Mouse (Mus musculus): Measurements from ENCODE around the gene Dmgdh. TPM values are rescaled to one million over a fixed set of nuclear protein-coding genes. Genes with fewer than 3 reads are reported as not detected.

Gene Dmgdh
- polyA plus RNA-seq, 1 experiment = not detected

GRCm38 (mm10) chr13:93657941-93658340 is 16.3 kb upstream of the Dmgdh start:
- no peak overlapping the region for H3K4me3 ChIP-seq (ENCODE audit: insufficient read depth, low read length)

GRCm38 (mm10) chr13:93667586-93667985 is 6.6 kb upstream of the Dmgdh start:
- H3K27ac ChIP-seq (ENCODE audit: insufficient read depth, low read depth, low read length) = no peak overlapping the region
- H3K4me3 ChIP-seq (ENCODE audit: insufficient read depth, low read length) = no peak overlapping the region
- no peak for TF ChIP-seq CTCF (IDR thresholded peaks at IDR 0.05; ENCODE audit: low read depth, low read length)
- TF ChIP-seq POLR2A (IDR thresholded peaks at IDR 0.05; ENCODE audit: borderline replicate concordance, low read depth, low read length) = no peak
- no peaks in the 10 kb centered on the region for H3K4me1 ChIP-seq (ENCODE audit: control insufficient read depth, insufficient read depth, low read length)

More at GRCm38 (mm10) chr13:93657941-93658340, 16.3 kb upstream of the Dmgdh start:
- no peak for TF ChIP-seq CTCF (IDR thresholded peaks at IDR 0.05; ENCODE audit: low read depth, low read length)
- TF ChIP-seq POLR2A (IDR thresholded peaks at IDR 0.05; ENCODE audit: borderline replicate concordance, low read depth, low read length) = no peak
- H3K27ac ChIP-seq (ENCODE audit: insufficient read depth, low read depth, low read length) = no peak overlapping the region
- no peaks in the 10 kb centered on the region for H3K4me1 ChIP-seq (ENCODE audit: control insufficient read depth, insufficient read depth, low read length)

GRCm38 (mm10) chr13:93672371-93672770 is 1.9 kb upstream of the Dmgdh start:
- TF ChIP-seq CTCF (IDR thresholded peaks at IDR 0.05; ENCODE audit: low read depth, low read length) = no peak
- TF ChIP-seq POLR2A (IDR thresholded peaks at IDR 0.05; ENCODE audit: borderline replicate concordance, low read depth, low read length) = no peak
- no peak overlapping the region for H3K4me3 ChIP-seq (ENCODE audit: insufficient read depth, low read length)
- H3K27ac ChIP-seq (ENCODE audit: insufficient read depth, low read depth, low read length) = no peak overlapping the region
- no peaks in the 10 kb centered on the region for H3K4me1 ChIP-seq (ENCODE audit: control insufficient read depth, insufficient read depth, low read length)

GRCm38 (mm10) chr13:93673296-93673695 is 937 bp upstream of the Dmgdh start:
- TF ChIP-seq POLR2A (IDR thresholded peaks at IDR 0.05; ENCODE audit: borderline replicate concordance, low read depth, low read length) (no peak), CTCF (IDR thresholded peaks at IDR 0.05; ENCODE audit: low read depth, low read length) (no peak)

GRCm38 (mm10) chr13:93676864-93677263 is 2.6 kb downstream of the Dmgdh start:
- H3K4me1 ChIP-seq (ENCODE audit: control insufficient read depth, insufficient read depth, low read length) = no peaks in the 10 kb centered on the region
- H3K27ac ChIP-seq (ENCODE audit: insufficient read depth, low read depth, low read length) = no peak overlapping the region
- TF ChIP-seq POLR2A (IDR thresholded peaks at IDR 0.05; ENCODE audit: borderline replicate concordance, low read depth, low read length) = no peak
- H3K4me3 ChIP-seq (ENCODE audit: insufficient read depth, low read length) = no peak overlapping the region

More at GRCm38 (mm10) chr13:93673296-93673695, 937 bp upstream of the Dmgdh start:
- Histone ChIP-seq H3K27ac (ENCODE audit: insufficient read depth, low read depth, low read length) (no peak overlapping the region), H3K4me1 (ENCODE audit: control insufficient read depth, insufficient read depth, low read length) (no peaks in the 10 kb centered on the region), H3K4me3 (ENCODE audit: insufficient read depth, low read length) (no peak overlapping the region)

GRCm38 (mm10) chr13:93683336-93683735 is 9.1 kb downstream of the Dmgdh start:
- no peak overlapping the region for H3K27ac ChIP-seq (ENCODE audit: insufficient read depth, low read depth, low read length)
- no peak overlapping the region for H3K4me3 ChIP-seq (ENCODE audit: insufficient read depth, low read length)
- TF ChIP-seq POLR2A (IDR thresholded peaks at IDR 0.05; ENCODE audit: borderline replicate concordance, low read depth, low read length) = no peak
- TF ChIP-seq CTCF (IDR thresholded peaks at IDR 0.05; ENCODE audit: low read depth, low read length) = no peak

GRCm38 (mm10) chr13:93685226-93685625 is 11.0 kb downstream of the Dmgdh start:
- Histone ChIP-seq H3K4me3 (ENCODE audit: insufficient read depth, low read length) (no peak overlapping the region), H3K4me1 (ENCODE audit: control insufficient read depth, insufficient read depth, low read length) (no peaks in the 10 kb centered on the region), H3K27ac (ENCODE audit: insufficient read depth, low read depth, low read length) (no peak overlapping the region)
- TF ChIP-seq POLR2A (IDR thresholded peaks at IDR 0.05; ENCODE audit: borderline replicate concordance, low read depth, low read length) (no peak), CTCF (IDR thresholded peaks at IDR 0.05; ENCODE audit: low read depth, low read length) (no peak)

More at GRCm38 (mm10) chr13:93683336-93683735, 9.1 kb downstream of the Dmgdh start:
- H3K4me1 ChIP-seq (ENCODE audit: control insufficient read depth, insufficient read depth, low read length) = no peaks in the 10 kb centered on the region

- no peak overlapping the region for H3K27ac ChIP-seq (ENCODE audit: insufficient read depth, low read depth, low read length)
- H3K4me1 ChIP-seq (ENCODE audit: control insufficient read depth, insufficient read depth, low read length) = no peaks in the 10 kb centered on the region
- no peak overlapping the region for H3K4me3 ChIP-seq (ENCODE audit: insufficient read depth, low read length)
- TF ChIP-seq POLR2A (IDR thresholded peaks at IDR 0.05; ENCODE audit: borderline replicate concordance, low read depth, low read length) = no peak
- no peak for TF ChIP-seq CTCF (IDR thresholded peaks at IDR 0.05; ENCODE audit: low read depth, low read length)
These were observed 13.1 kb downstream of the Dmgdh start for GRCm38 (mm10) chr13:93687321-93687720.

GRCm38 (mm10) chr13:93689566-93689965 is 15.3 kb downstream of the Dmgdh start:
- TF ChIP-seq CTCF (IDR thresholded peaks at IDR 0.05; ENCODE audit: low read depth, low read length) (no peak), POLR2A (IDR thresholded peaks at IDR 0.05; ENCODE audit: borderline replicate concordance, low read depth, low read length) (no peak)

GRCm38 (mm10) chr13:93690821-93691220 is 16.6 kb downstream of the Dmgdh start:
- Histone ChIP-seq H3K4me1 (ENCODE audit: control insufficient read depth, insufficient read depth, low read length) (no peaks in the 10 kb centered on the region), H3K27ac (ENCODE audit: insufficient read depth, low read depth, low read length) (no peak overlapping the region), H3K4me3 (ENCODE audit: insufficient read depth, low read length) (no peak overlapping the region)
- TF ChIP-seq CTCF (IDR thresholded peaks at IDR 0.05; ENCODE audit: low read depth, low read length) (no peak), POLR2A (IDR thresholded peaks at IDR 0.05; ENCODE audit: borderline replicate concordance, low read depth, low read length) (no peak)

More at GRCm38 (mm10) chr13:93689566-93689965, 15.3 kb downstream of the Dmgdh start:
- no peak overlapping the region for H3K4me3 ChIP-seq (ENCODE audit: insufficient read depth, low read length)
- no peak overlapping the region for H3K27ac ChIP-seq (ENCODE audit: insufficient read depth, low read depth, low read length)
- no peaks in the 10 kb centered on the region for H3K4me1 ChIP-seq (ENCODE audit: control insufficient read depth, insufficient read depth, low read length)

GRCm38 (mm10) chr13:93698866-93699265 is 24.6 kb downstream of the Dmgdh start:
- no peaks in the 10 kb centered on the region for H3K4me1 ChIP-seq (ENCODE audit: control insufficient read depth, insufficient read depth, low read length)
- H3K27ac ChIP-seq (ENCODE audit: insufficient read depth, low read depth, low read length) = no peak overlapping the region
- TF ChIP-seq CTCF (IDR thresholded peaks at IDR 0.05; ENCODE audit: low read depth, low read length) = no peak
- no peak overlapping the region for H3K4me3 ChIP-seq (ENCODE audit: insufficient read depth, low read length)
